Mouse (Mus musculus) heart, postnatal 0 days (tissue): Measurements from ENCODE around the gene Smarcc1.

Experiments used
- CTCF ChIP-seq: IDR thresholded peaks from 2 replicates; pipeline ENCODE4 v1.5.1; 2016; ENCODE audit warnings: antibody characterized with exemption, control low read depth, low read depth
- EP300 ChIP-seq: IDR thresholded peaks from 2 replicates; pipeline ENCODE4 v1.6.1; 2016; ENCODE audit warnings: antibody characterized with exemption, low read depth

GRCm38 (mm10) chr9:110071843-110072242 is 45.7 kb upstream of the Smarcc1 start:
- peak; percentile 80 for TF ChIP-seq CTCF
- no peak for TF ChIP-seq EP300
